Mouse (Mus musculus) spleen, adult 2 months (tissue): ENCODE results near the gene Tigit.

ENCODE experiments used
- CTCF ChIP-seq: fragments of 200-500 bp; IDR thresholded peaks from 2 replicates; pipeline ENCODE4 v1.5.1; 2011; ENCODE audit warnings: mild to moderate bottlenecking, inconsistent platforms; ENCODE audit not compliant: insufficient read depth, insufficient read length, insufficient replicate concordance; ENCODE audit errors: extremely low read depth
- POLR2A ChIP-seq: fragments of 200-500 bp; IDR thresholded peaks from 2 replicates; pipeline ENCODE4 v1.6.1; 2011; ENCODE audit warnings: low read depth, low read length, inconsistent platforms

DNA sequence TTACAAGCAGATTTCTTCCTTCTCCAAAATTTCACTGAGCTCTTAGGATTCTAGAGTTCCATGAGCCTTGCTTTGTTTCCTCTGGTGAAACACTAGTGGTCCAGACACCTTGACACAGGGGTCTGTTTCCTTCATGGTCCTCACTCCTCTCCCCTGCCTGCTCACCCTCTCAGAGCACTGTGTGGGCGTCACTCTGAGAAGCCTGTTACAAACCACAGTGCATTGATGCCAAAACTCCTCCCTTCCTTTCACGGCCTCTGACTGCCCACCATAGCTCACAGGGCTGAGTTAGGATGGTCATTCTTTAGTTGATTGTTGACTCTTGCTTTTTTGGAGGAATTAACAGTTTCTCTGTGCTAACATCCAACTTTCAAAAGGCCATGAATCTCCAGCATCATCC is 43.6 kb downstream of the Tigit start:
- TF ChIP-seq POLR2A (no peak), CTCF (no peak)
